Mouse (Mus musculus) left cerebral cortex, adult 11 months (tissue): ENCODE data around the gene Rdh19.
A peak's percentile ranks its signal among the peaks of the same experiment; 100 is the strongest.
"Not testable (repeated sequence)": the region's sequence is repeated elsewhere in the genome, so short reads cannot be mapped to it uniquely, and the experiment has no call there.

ENCODE experiments used
- DNase-seq: peaks from one replicate; pipeline ENCODE4 v3.0.0; 2022; ENCODE audit warnings: low spot score

The Rdh19 gene

DNA sequence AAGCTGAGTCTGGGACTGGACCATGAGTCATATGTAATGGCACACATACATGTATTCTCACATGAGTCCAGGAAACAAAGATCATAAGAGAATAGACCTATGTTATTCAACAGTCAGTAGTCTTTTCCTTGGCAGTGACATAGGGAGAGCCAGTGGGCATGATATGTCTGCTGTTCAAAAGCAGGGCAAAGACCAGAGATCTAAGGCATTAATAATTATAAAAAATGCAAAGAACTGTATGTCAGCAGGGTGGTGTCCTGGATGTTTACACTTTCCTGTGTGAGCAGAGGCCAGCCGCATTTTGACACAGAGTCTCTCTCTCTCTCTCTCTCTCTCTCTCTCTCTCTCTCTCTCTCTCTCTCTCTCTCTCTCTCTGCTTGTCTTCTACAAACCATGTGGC, at the start of gene Rdh19:
TSS of gene Rdh19 (plus strand) at position 301 of the 400 bp plus-strand sequence.
- DNase-seq = no peak

DNA sequence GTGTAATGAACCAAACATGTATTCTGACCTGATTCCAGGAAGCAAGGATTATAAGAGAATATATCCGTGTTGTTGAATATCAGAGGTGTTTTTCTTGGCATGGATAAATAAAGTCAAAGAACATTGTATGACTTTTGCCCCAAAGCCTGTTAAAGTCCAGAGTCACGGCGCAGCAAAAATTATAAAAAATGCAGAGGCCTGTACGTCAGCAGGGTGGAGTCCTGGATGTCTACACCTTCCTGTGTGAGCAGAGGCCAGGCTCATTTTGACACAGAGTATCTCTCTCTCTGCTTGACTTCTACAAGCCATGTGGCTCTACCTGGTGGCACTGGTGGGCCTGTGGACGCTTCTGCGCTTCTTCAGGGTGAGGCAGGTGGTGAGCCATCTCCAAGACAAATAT, 48.8 kb upstream of the Rdh19 start, which contains the start of gene Rdh16:
TSS of gene Rdh16 (plus strand) at position 262 of the 400 bp plus-strand sequence.
- DNase-seq = no peak

DNA sequence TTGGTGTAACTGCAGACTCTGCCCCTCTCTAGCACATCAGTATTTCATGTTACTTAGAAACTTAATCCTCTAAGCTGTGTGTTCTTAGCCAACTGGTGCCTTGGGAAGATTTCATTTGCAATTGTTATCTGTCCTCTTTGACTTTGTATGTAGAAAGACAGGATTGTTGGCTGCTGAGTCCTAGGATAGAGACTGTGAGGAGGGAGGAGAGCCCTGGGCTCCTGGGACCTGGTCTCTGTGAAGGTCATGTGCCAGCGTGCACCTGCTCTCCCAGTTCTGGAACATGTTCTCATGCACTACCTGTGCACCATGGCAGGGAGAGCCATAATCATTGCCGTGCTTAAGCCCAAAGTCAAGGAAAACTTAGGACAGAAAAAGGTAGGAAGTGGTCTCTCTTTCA, 48.1 kb upstream of the Rdh19 start:
- DNase-seq = no peak

DNA sequence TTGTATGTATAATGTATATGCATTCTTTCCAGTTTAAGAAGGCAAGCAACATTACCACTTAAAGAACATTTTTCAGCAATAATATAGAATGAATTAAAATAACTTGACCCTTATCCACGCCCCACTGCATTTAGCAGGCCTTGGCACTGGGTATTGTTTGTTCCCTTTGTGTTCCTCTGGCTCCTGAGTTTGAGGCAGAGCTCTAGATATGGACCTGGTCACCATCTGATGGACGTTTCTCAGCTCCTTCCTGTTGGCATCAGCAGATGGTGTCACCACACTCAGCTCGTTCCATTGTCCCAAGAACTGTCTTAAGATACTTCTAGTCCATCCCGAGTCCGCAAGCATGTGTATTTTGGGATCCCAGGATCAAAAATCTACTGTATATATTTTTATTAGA, 47.5 kb upstream of the Rdh19 start:
- DNase-seq = no peak

DNA sequence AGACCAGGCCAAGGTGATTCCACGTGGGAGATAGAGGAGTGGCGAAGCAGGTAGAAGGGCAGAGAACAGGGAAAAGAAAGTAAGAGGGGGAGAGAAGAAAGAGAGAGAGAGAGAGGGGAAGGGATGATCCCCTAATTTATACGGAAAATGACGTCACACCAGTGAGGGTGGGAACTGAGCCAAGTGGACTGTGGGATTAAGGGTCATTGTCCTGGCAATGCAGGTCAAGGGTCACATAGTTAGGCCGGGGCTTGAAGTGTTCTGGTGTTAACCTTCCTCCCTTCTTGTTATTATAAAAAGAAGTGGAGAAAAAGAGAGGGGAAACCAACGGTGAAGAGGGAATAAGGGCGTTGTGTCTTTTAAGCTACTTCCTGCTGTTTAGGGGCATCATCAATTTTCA, 45.3 kb upstream of the Rdh19 start:
- DNase-seq = no peak

DNA sequence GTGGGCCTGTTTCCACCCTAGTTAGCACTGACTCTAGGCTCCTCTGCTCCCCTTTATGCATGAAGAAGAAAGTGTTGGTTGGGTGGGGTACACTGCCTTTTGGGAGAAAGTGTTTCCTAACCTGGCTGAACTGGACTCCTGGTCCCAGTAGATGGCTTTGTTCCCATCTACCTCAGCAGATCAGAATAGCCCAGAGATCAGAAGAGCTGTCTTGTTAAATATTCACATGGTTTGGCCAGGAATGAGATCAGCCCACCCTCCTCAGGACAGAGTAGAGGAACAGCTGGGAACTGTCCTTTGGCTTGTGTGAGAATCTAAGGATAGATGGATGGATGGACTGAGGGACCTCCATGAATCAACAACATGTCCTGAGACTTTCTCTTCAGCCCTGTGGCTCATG, 33.8 kb upstream of the Rdh19 start:
- no peak for DNase-seq

DNA sequence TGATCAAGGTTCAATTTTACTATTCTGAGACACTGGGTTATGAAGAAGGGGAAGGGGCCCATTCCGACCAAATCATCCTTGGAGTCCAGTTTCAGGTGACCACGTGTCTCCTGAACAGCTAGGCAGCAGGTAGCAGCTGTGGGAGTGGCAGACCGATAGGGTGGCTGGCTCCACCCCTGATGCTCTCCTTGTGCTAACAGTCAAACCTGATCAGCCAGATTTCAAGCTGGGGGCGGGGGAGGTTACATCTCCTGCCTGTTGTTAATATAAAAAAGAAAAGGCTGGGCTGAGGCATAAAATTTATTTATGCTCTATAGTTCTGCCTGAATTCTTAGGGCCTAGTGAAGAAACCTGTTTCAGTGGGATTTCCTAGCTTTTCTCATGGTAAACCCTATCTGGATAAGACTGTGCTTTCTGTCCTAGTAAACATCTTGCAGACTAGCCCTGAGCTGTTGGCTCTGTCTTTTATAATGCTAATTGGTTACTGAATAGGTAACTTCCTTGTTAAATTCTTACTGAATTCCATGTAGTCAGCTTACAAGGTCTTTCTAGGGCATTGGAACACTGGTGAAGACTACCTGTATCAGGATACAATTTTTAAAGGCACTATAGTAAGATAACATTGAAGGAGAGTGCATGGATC, 32.3 kb upstream of the Rdh19 start:
- not testable (repeated sequence) for DNase-seq

DNA sequence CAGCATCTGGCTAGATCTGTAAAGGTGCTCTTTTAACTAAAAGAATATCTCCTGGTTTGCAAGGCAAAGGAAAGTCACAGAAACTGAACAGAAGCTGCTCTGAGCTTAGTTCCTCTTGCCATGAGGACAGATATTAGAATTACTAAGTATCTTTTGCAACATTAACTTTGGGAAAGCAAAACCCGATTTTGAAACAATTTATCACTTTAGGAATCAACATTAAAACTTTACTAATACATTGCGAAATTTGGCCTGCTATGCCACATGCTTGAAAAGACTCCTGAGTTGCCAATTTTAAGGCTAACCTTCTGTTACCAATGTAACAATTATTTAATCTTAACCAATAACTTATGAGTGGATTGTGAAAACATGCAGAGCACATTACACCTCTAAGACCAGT, 27.9 kb upstream of the Rdh19 start:
- DNase-seq = not testable (repeated sequence)

DNA sequence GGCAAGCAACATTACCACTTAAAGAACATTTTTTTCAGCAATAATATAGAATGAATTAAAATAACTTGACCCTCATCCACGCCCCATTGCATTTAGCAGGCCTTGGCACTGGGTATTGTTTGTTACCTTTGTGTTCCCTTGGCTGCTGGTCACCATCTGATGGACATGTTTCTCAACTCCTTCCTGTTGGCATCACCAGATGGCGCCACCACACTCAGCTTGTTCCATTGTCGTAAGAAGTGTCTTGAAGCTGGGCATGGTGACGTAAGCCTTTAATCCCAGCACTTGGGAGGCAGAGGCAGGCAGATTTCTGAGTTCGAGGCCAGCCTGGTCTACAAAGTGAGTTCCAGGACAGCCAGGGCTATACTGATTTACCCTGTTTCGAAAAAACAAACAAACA, 24.3 kb upstream of the Rdh19 start:
- DNase-seq = no peak

DNA sequence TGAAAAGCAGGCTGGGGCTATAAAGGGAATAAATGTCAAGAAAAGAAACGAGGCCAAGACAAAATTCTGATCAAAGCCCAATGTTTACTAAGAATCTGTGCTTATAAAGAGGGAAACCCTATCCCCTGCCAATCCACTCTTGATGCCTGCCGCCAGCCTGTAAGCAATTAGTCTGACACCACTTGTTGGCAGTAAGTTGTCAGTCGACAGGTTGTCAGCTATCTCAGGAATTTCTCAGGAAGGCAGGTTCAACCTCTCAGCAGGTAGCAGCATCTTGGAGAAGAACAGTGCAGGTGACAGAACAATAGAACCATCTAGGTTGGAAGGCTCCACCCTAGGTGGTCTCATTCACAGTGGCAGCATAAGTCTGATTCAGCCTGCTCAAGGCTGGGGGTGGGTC, 20.6 kb upstream of the Rdh19 start:
- DNase-seq = no peak

DNA sequence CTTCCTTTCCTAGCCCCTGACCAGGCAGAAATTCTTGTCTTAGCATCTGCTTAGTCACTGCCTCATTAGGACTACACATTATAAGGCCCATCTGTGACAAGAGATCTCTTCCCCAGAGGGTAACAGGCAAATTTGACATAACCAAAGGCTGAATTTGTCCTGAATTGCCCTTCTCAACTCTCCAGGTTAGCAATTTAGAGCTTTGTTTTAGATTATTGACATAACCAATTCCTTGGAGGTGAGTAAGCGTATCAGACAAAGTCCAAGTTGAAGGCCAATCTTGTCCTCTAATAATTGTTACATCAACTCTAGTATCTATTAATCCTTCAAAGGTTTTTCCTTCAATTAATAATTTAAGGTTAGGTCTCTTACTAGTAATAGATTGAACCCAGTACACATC, 15.5 kb upstream of the Rdh19 start:
- DNase-seq = not testable (repeated sequence)

DNA sequence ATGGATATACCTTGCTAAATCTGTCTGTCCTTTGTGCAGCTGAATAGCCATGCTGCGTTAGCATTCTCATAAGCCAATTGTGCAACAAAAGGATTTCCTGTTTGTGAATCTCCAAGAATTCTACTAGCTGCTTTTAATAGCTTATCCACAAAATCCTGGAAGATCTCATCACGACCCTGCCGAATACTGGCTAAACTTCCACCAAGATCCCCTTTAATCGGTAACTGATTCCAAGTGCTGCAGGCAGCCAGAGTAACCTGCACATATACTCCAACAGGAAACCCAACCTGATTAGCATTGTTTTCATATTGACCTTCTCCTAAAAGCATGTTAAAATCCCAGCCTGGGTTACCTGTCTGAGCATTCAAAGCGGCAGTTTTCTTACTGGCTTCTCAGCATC, 14.4 kb upstream of the Rdh19 start:
- no peak for DNase-seq

DNA sequence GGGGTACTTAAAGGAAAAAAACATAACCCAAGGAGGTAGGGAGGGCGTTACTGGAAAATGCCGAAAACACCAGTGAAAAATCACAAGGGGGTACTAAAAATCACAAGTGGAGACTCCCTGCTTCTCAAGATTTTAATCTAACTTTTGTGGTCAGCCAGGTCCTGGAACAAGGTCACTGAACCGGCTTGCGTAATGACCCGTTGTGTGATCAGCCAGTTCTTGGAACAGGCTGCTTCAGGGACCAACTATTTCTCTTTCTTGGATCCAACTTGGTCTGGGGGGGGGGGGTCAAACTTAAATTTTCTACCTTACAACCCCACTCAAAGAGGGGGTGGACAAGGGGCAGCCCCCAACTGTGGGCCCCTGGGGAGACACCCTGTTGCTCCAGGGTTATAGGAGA, 11.9 kb upstream of the Rdh19 start:
- not testable (repeated sequence) for DNase-seq

DNA sequence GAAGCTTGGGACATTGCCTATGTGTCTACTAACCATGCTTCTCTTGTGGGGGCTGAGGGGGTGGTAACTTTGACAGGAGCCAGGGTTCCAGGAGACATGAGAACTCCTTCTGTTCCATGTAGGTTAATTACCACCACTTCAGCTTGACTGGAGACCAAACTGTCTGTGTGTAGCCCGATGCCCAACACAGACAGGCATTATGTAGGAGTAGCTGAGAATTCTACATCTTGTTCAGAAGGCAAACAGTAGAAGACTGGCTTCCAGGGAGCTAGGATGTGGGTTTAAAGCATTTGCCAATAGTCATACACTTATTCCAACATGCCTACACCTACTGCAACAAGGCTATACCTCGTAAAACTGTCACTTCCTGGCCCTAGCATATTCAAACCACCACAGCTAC, 11.2 kb upstream of the Rdh19 start:
- no peak for DNase-seq

DNA sequence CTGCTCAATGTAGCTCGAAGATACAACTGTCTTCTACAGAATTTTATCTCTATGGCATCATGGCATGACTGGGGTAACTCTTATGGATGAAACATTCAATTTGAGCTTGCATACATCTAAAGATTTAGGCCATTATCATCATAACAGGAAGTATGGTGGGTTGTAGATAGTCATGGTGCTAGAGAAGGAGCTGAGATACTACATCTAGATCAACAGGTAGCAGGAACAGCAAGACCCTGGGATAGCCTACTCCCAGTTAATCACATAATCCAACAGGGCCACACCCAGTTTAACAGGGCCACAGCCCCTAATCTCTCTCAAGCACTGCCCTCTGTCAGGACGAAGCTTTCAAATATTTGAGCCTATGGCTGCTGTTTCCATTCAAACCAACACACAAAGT, 9.0 kb upstream of the Rdh19 start:
- no peak for DNase-seq

DNA sequence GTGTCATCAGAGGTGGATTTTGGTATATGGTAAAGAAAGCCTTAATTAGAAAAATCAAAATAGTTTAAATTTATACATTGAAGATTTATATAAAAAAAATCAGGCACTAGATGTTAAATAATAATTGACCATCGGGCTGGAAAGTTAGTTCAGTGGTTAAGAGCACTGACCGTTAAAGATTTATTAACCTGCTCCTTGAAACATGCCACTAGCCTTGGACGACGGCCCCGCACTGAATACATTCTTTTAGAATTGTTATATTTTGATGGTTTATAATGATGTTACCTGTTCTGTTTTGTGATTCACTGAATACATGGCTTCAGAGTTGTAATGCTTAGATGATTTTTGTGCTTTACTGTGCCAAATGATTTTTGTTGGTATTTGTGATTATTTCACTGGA, 3.8 kb upstream of the Rdh19 start:
- DNase-seq = not testable (repeated sequence)

DNA sequence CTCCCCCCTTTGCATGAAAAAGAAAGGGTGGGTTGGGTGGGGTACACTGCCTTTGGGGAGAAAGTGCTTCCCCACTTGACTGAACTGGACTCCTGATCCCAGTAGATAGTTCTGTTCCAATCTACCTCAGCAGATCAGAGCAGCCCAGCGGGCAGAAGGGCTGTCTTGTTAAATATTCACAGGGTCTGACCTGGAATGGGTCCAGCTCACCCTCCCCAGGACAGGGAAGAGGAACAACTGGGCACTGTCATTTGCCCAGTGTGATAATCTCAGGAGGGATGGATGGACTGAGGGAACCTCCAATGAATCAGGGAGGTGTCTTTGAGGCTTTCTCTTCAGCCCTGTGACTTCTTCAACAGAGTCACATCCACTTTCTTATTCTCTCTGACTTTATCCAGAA, 1.6 kb upstream of the Rdh19 start:
- DNase-seq = no peak

DNA sequence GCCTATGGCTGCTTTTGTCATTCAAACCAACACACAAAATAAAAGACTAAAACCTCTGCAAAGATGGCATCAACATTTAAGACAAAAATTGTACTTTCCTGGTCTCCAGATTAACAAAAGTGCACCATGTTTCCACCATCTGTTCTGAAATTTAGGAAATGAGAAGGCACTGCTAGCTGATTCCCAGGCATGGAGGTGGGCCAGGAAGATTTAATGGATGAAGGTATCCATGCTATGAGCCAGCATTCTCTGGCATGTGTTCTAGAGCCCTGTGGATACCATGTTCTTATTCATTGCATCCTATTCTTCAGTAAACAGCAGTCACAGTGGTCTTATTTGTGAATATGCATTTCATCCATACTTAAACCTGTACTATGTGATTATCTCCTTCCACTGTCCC, 6.6 kb downstream of the Rdh19 start:
- DNase-seq = no peak

DNA sequence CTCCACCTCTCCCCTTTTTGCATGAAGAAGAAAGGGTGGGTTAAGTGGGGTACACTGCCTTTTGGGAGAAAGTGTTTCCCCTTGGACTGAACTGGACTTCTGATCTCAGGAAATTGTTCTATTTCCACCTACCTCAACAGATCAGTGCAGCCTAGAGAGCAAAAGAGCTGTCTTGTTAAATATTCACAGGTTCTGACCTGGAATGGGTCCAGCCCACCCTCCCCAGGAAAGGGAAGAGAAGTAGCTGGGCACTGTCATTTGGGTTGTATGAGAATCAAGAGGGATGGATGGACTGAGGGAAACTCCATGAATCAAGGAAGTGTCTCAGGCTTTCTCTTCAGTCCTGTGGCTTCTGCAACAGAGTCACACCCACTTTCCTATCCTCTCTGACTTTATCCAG, 15.2 kb downstream of the Rdh19 start:
- DNase-seq = no peak

DNA sequence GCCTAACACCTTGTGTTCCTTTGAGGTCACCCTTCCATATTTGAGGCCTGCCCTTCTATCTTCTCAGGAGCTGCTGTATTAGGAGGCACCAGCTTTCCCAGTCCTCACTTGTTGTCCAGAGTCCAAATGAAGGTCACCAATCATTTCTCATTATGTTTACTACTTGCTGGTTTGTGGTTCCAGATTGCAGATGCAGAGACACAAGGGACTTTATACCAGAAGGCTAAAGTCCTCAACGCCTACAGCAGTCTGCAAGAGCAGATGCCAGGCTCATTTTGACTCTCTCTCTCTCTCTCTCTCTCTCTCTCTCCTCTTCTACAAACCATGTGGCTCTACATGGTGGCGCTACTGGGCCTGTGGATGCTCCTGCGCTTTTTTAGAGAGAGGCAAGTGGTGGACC, 16.5 kb downstream of the Rdh19 start, which contains the start of gene Rdh16f2:
TSS of gene Rdh16f2 (plus strand) at position 243 of the 400 bp plus-strand sequence.
- no peak for DNase-seq

DNA sequence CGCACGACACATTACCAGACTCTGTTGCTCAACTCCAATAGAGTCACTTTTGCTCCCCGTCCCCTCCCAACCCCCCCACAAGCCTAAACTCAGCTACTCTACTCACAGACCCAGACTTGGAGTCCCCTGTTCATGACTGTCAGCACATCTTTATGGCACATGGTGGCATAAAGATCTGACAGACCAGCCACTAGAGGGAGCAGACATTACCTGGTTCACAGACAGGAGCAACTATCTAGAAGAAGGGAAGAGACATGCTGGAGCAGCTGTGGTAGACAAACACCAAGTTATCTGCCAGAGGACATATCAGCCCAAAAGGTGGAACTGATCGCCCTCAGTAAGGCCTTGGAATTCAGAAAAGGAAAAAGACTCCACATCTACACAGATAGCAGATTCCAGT, 22.8 kb downstream of the Rdh19 start:
- DNase-seq = peak; percentile 4

DNA sequence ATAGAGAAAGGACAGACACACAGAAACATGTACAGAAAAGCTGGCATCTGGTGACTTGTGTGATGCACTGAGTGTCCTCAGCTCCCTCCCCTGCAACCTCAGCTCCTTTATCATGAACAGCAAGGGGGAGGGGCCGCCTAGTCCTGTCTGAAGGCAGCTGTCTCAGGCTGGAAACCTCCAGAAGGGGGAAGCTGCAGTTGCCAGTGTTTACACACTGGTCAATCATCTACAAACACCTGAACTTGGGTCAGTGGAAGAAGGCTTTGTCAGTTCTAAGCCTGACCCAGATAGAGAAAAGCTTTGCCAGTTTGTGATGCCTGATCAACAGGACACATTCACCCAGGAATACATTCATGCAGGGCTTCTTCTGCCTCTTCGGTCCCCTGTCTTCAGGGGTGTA, 28.0 kb downstream of the Rdh19 start:
- DNase-seq = no peak

DNA sequence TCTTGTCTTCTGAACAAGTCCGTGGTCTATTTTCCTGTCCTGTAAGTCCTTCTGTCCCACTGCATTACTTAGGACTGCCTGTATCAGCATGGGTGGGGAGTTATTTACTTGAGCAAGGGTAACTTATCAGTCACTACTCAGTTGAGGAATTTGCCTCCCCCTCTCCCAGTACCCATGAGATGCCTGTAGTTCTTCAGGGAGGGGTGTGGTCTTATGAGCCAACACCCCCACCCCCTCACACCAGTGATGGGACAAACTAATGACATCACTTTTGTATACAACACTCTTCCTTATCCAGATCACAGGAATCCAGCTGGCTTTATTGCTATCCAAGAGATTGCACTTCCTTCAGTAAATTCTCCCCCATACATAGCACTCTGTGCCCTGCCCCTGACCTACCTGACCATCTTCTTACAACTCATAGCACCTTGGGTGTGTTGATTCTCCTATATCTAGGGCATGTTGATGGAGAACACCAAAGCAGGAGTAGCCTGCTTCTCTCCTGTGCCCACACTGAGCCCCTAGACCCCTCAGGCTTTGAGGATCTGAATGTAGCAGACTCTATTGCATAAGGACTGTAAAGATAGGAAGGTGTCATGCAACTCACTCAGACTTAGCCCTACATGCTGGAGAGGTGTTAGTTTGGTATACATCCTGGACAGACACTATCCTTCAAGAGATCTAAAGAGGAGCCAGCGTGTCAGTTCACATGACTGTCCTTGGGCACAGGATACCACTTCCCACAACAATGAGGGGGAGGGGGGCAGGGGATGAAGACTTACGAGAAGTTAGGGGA, 28.7 kb downstream of the Rdh19 start:
- no peak for DNase-seq
